Mouse (Mus musculus): ENCODE results near the gene Epm2a. TPM values are rescaled to one million over a fixed set of nuclear protein-coding genes. Genes with fewer than 3 reads are reported as not detected.
A peak's percentile ranks its signal among the peaks of the same experiment; 100 is the strongest.

The Epm2a gene
- total RNA-seq, 1 experiment from 2014 or later: 8.2 TPM

- DNase-seq: no peak
These were observed 86.0 kb downstream of the Epm2a start for GRCm38 (mm10) chr10:11429059-11429812.

- no peak for DNase-seq
These were observed 93.8 kb downstream of the Epm2a start for GRCm38 (mm10) chr10:11436961-11437360.

- DNase-seq: no peak
These were observed 95.3 kb downstream of the Epm2a start for GRCm38 (mm10) chr10:11438461-11438860.

GRCm38 (mm10) chr10:11439342-11439741 lies 96.1 kb downstream of the Epm2a start:
- DNase-seq: no peak

- DNase-seq: peak; percentile 87
These were observed 106.5 kb downstream of the Epm2a start for GRCm38 (mm10) chr10:11449556-11450305.

DNA sequence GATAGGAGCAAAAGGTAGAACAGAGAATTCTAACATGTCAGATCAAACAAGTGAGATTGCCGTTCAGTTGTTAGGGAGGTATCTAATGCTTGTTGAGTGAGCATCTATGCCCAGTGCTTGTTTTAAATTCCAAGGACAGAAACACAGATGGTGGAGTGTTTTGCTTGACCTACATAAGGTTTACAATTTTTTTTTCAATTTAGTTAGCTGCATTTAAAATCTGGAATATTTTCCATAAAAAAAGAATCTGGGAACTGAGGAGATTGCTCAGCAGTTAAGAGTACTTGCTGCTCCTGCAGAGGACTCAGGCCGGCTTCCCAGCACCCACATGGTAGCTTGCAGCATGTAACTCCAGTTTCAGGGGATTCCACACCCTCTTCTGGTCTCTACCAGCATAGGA lies 109.3 kb downstream of the Epm2a start:
- no peak for DNase-seq

DNA sequence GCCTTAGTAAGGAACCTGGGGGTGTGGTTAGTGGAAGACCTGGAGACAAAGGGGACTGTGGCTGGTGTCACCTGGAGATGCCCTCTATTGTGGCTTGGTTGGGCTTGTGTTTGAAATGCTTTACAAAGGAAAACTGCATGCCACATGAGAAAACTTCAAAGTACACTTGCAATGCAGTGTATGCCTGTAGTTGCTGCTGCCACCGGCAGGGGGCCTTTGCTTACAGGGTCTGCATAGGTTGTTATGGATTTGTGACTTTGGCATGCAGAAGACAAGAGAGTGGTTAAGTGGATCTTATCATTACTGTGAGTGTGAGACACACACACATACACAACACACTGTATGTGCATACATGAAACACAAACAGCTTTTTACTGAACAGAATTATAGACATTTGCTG lies 114.2 kb downstream of the Epm2a start:
- no peak for DNase-seq

DNA sequence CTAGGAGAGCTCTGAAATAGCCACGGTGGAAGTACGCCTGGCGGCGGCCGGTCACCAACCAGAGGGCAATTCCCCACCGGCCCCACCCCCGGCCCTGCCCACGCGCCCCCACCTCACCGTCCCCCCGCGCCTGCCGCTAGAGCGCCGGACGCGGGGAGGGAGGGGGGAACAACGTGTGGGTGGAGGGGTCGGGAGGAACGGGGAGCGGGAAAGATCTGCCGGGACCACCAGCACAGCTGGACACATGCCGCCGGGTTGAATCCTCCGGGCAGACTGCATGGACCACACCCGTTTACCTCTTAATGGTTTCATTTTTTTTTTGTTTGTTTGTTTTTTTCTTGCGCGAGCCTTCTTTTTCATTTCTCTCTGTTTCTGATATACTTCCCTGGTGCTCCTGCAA lies 148.8 kb downstream of the Epm2a start:
- peak; percentile 71 for DNase-seq

Other genes starting within 250 kb of the Epm2a start
- gene Shprh, start 194.0 kb upstream of the Epm2a start, total RNA-seq (2021): 22.3 and 26.9 TPM in 2 replicates
- 22.3 TPM in 2 replicates for gene Fbxo30, start 62.1 kb upstream of the Epm2a start, total RNA-seq (2021)

Measured in adrenal gland, postnatal 14 days (tissue).